9 mouse cellular contexts compared by ENCODE assay signal in genomic region chr6:114199200-114199845, GRCm38 (mm10).
DNase-seq lines count a peak whose midpoint lies in the region.
"Had no signal": no experiment of that assay in that cellular context is flagged by ENCODE, and none has a peak within 500 bp of the region (broad histone marks: within the 10 kb centered on the region; RNA-seq: fewer than 3 reads in every experiment).

No protein-coding gene starts in this region.

- DNase-seq in cerebellum, postnatal 10 days = peak; percentile 68 to 78
- no peak for DNase-seq in cerebellum, adult 9-11 months
- DNase-seq in layer of hippocampus, postnatal 14 days (ENCODE audit: low spot score in 2 of 2) = peak; percentile 19 to 33
- DNase-seq in layer of hippocampus, postnatal 25 days (ENCODE audit: extremely low spot score in 1 of 2, low spot score in 1 of 2) = no peak
- peak; percentile 30 for DNase-seq in 416B (ENCODE audit: low read depth)
- peak; percentile 1 for DNase-seq in embryo, embryonic 11.5 days (ENCODE audit: low read depth, low spot score)
- no peak for DNase-seq in ovary, postnatal 14 days (ENCODE audit: low spot score)
- no peak for DNase-seq in left cerebral cortex, adult 11 months (ENCODE audit: low spot score)
- DNase-seq: gastrocnemius, postnatal 10 days had no signal

Comparison
In these comparisons a context has a peak if more than half of its experiments do, and no peak if none do; other contexts are left out.
1. DNase-seq: peak in cerebellum, postnatal 10 days (2 of 2), layer of hippocampus, postnatal 14 days (2 of 2), 416B (single experiment) and embryo, embryonic 11.5 days (single experiment); none in cerebellum, adult 9-11 months (single experiment), layer of hippocampus, postnatal 25 days (0 of 2), ovary, postnatal 14 days (single experiment) and left cerebral cortex, adult 11 months (single experiment).